Mouse (Mus musculus): ENCODE measurements around the gene Pias4.
"Not testable (repeated sequence)": the region's sequence is repeated elsewhere in the genome, so short reads cannot be mapped to it uniquely, and the experiment has no call there.

Gene Pias4

GRCm38 (mm10) chr10:81167200-81168086 lies at the start of gene Pias4:
Pias4 (minus strand) TSS chr10:81167923.
- DNase-seq (ENCODE audit: low spot score in 2 of 2): peak; percentile 100

- not testable (repeated sequence) for DNase-seq (ENCODE audit: low spot score in 2 of 2)
These were observed 49.5 kb upstream of the Pias4 start for GRCm38 (mm10) chr10:81217267-81217666.

GRCm38 (mm10) chr10:81216810-81217209 lies 49.1 kb upstream of the Pias4 start:
- DNase-seq (ENCODE audit: low spot score in 2 of 2): no peak

- DNase-seq (ENCODE audit: low spot score in 2 of 2): no peak
These were observed 48.5 kb upstream of the Pias4 start for GRCm38 (mm10) chr10:81216260-81216659.

GRCm38 (mm10) chr10:81210154-81210553 lies 42.4 kb upstream of the Pias4 start:
- no peak for DNase-seq (ENCODE audit: low spot score in 2 of 2)

GRCm38 (mm10) chr10:81204137-81204536 lies 36.4 kb upstream of the Pias4 start:
- DNase-seq (ENCODE audit: low spot score in 2 of 2): no peak

- no peak for DNase-seq (ENCODE audit: low spot score in 2 of 2)
These were observed 35.4 kb upstream of the Pias4 start for GRCm38 (mm10) chr10:81202978-81203720.

- DNase-seq (ENCODE audit: low spot score in 2 of 2): no peak
These were observed 34.4 kb upstream of the Pias4 start, which contains the start of gene Nmrk2 for GRCm38 (mm10) chr10:81201807-81202758. Nmrk2 (minus strand) TSS chr10:81202051.

- DNase-seq (ENCODE audit: low spot score in 2 of 2): no peak
These were observed 33.0 kb upstream of the Pias4 start for GRCm38 (mm10) chr10:81200605-81201287.

GRCm38 (mm10) chr10:81200141-81200540 lies 32.4 kb upstream of the Pias4 start:
- DNase-seq (ENCODE audit: low spot score in 2 of 2): no peak

GRCm38 (mm10) chr10:81198990-81199389 lies 31.3 kb upstream of the Pias4 start:
- no peak for DNase-seq (ENCODE audit: low spot score in 2 of 2)

GRCm38 (mm10) chr10:81198230-81198629 lies 30.5 kb upstream of the Pias4 start:
- DNase-seq (ENCODE audit: low spot score in 2 of 2): no peak

- DNase-seq (ENCODE audit: low spot score in 2 of 2): no peak
These were observed 29.6 kb upstream of the Pias4 start for GRCm38 (mm10) chr10:81197305-81197704.

GRCm38 (mm10) chr10:81196470-81197065 lies 28.8 kb upstream of the Pias4 start:
- no peak for DNase-seq (ENCODE audit: low spot score in 2 of 2)

- DNase-seq (ENCODE audit: low spot score in 2 of 2): no peak
These were observed 27.6 kb upstream of the Pias4 start for GRCm38 (mm10) chr10:81195300-81195699.

- DNase-seq (ENCODE audit: low spot score in 2 of 2): no peak
These were observed 26.5 kb upstream of the Pias4 start for GRCm38 (mm10) chr10:81193991-81194774.

- DNase-seq (ENCODE audit: low spot score in 2 of 2): peak in 1 of 2 experiments; percentile 51
These were observed 25.3 kb upstream of the Pias4 start for GRCm38 (mm10) chr10:81192968-81193501.

GRCm38 (mm10) chr10:81192270-81192967 lies 24.7 kb upstream of the Pias4 start:
- peak; percentile 78 to 84 for DNase-seq (ENCODE audit: low spot score in 2 of 2)
